Mouse (Mus musculus): ENCODE measurements around the gene Mucl3.

- no peak for TF ChIP-seq CTCF (IDR thresholded peaks at IDR 0.05; ENCODE audit: borderline replicate concordance, control insufficient read depth, extremely low read depth, insufficient read depth, low read length, poor library complexity)
- TF ChIP-seq POLR2A (IDR thresholded peaks at IDR 0.05; ENCODE audit: control insufficient read depth, extremely low read depth, insufficient read depth, low read length, poor library complexity): no peak
Observed at GRCm38 (mm10) chr17:35643609-35644236, at the start of gene Mucl3.

Measured in thymus, adult 2 months (tissue).